ENCODE assay signal across 8 mouse cellular contexts in genomic region chr9:31688398-31688705, GRCm38 (mm10).
DNase-seq lines count a peak whose midpoint lies in the region; ATAC-seq and TF ChIP-seq lines count a peak whose summit lies in the region.

No protein-coding gene starts in this region.

- H3K4me3 ChIP-seq in heart, embryonic 16.5 days (ENCODE audit: low read length), result peak overlapping the region; percentile 29
- H3K4me3 ChIP-seq in embryonic facial prominence, embryonic 11.5 days (ENCODE audit: low read depth, low read length), result no peak overlapping the region
- 0 out of 2 replicates have a peak overlapping the region, but pooled peaks have one; percentile 8 for H3K4me3 ChIP-seq in hindbrain, postnatal 0 days (ENCODE audit: low read length)
- H3K4me3 ChIP-seq in midbrain, postnatal 0 days (ENCODE audit: low read depth, low read length), result no peak overlapping the region

- H3K27me3 ChIP-seq in heart, embryonic 16.5 days (ENCODE audit: control insufficient read depth, insufficient read depth, low read length), result peaks cover 2% of the 10 kb centered on the region
- no peaks in the 10 kb centered on the region for H3K27me3 ChIP-seq in embryonic facial prominence, embryonic 11.5 days (ENCODE audit: control insufficient read depth, insufficient read depth, low read length)
- no peaks in the 10 kb centered on the region for H3K27me3 ChIP-seq in hindbrain, postnatal 0 days (ENCODE audit: insufficient read depth, low read length)
- no peaks in the 10 kb centered on the region; the same call in 1 of the 2 replicates for H3K27me3 ChIP-seq in midbrain, postnatal 0 days (ENCODE audit: insufficient read depth, low read length)

- 3% methylated on average over 3 of the region's 3 CpGs for WGBS in heart, embryonic 16.5 days
- WGBS in embryonic facial prominence, embryonic 11.5 days, result 1% methylated on average over 3 of the region's 3 CpGs
- 10% methylated on average over 3 of the region's 3 CpGs for WGBS in hindbrain, postnatal 0 days
- WGBS in midbrain, postnatal 0 days, result 8% methylated on average over 3 of the region's 3 CpGs

- TF ChIP-seq CTCF in hindbrain, postnatal 0 days (IDR thresholded peaks at IDR 0.05; ENCODE audit: low read depth), result no peak
- TF ChIP-seq CTCF in midbrain, postnatal 0 days (IDR thresholded peaks at IDR 0.05), result no peak

- no peak overlapping the region for H3K9ac ChIP-seq in heart, embryonic 16.5 days (ENCODE audit: low read length)
- H3K9ac ChIP-seq in embryonic facial prominence, embryonic 11.5 days (replicated peaks; ENCODE audit: low read length), result no peak overlapping the region
- no peak overlapping the region for H3K9ac ChIP-seq in hindbrain, postnatal 0 days (replicated peaks; ENCODE audit: low read length)
- H3K9ac ChIP-seq in midbrain, postnatal 0 days (replicated peaks; ENCODE audit: low read length, poor library complexity, severe bottlenecking), result no peak overlapping the region

- H3K4me2 ChIP-seq in heart, embryonic 16.5 days (ENCODE audit: low read depth, low read length), result peak overlapping the region; percentile 58
- H3K4me2 ChIP-seq in embryonic facial prominence, embryonic 11.5 days (ENCODE audit: low read depth, low read length), result peak overlapping the region; percentile 27
- H3K4me2 ChIP-seq in hindbrain, postnatal 0 days (ENCODE audit: low read depth, low read length), result peak overlapping the region; percentile 46
- peak overlapping the region; percentile 47 for H3K4me2 ChIP-seq in midbrain, postnatal 0 days (ENCODE audit: low read depth, low read length, poor library complexity, severe bottlenecking)

- DNase-seq in heart, postnatal 14 days, result no peak
- no peak for DNase-seq in embryonic facial prominence, embryonic 11.5 days (ENCODE audit: low spot score)
- no peak for DNase-seq in hindbrain, postnatal 0 days (ENCODE audit: low spot score)
- no peak for DNase-seq in midbrain, postnatal 0 days (ENCODE audit: low spot score)
- DNase-seq in adrenal gland, postnatal 25 days, result no peak
- no peak for DNase-seq in right cerebral cortex, adult 2 months (ENCODE audit: low spot score in 2 of 2)
- no peak for DNase-seq in layer of hippocampus, adult 18-20 months (ENCODE audit: low spot score in 2 of 2)

- no peaks in the 10 kb centered on the region for H3K36me3 ChIP-seq in heart, embryonic 16.5 days (ENCODE audit: control insufficient read depth, insufficient read depth)
- H3K36me3 ChIP-seq in embryonic facial prominence, embryonic 11.5 days (replicated peaks; ENCODE audit: control insufficient read depth, insufficient read depth, low read depth, low read length), result no peaks in the 10 kb centered on the region
- no peaks in the 10 kb centered on the region for H3K36me3 ChIP-seq in hindbrain, postnatal 0 days (ENCODE audit: insufficient read depth, low read length)
- H3K36me3 ChIP-seq in midbrain, postnatal 0 days (ENCODE audit: insufficient read depth, low read length), result no peaks in the 10 kb centered on the region

- 0 out of 2 replicates have a peak, but pooled peaks cover 2% of the 10 kb centered on the region for H3K4me1 ChIP-seq in heart, embryonic 16.5 days (ENCODE audit: control insufficient read depth, insufficient read depth, low read length)
- peaks cover 5% of the 10 kb centered on the region for H3K4me1 ChIP-seq in embryonic facial prominence, embryonic 11.5 days (ENCODE audit: control insufficient read depth, insufficient read depth, low read length)
- peaks cover 15% of the 10 kb centered on the region; the same call in 1 of the 2 replicates for H3K4me1 ChIP-seq in hindbrain, postnatal 0 days (ENCODE audit: insufficient read depth, low read length)
- H3K4me1 ChIP-seq in midbrain, postnatal 0 days (ENCODE audit: insufficient read depth, low read length), result no peaks in the 10 kb centered on the region; the same call in 1 of the 2 replicates

- ATAC-seq in heart, embryonic 16.5 days (replicated peaks; ENCODE audit: extremely low read depth, insufficient read depth, low FRiP score), result no peak
- ATAC-seq in embryonic facial prominence, embryonic 11.5 days (replicated peaks; ENCODE audit: insufficient number of reproducible peaks, low FRiP score, low TSS enrichment, low read depth), result 0 out of 2 replicates have a peak, but pooled peaks have one; percentile 5
- no peak for ATAC-seq in hindbrain, postnatal 0 days
- no peak for ATAC-seq in midbrain, postnatal 0 days (ENCODE audit: low FRiP score)

- no peak overlapping the region for H3K27ac ChIP-seq in heart, embryonic 16.5 days (ENCODE audit: low read length)
- H3K27ac ChIP-seq in embryonic facial prominence, embryonic 11.5 days (replicated peaks; ENCODE audit: low read depth, low read length), result no peak overlapping the region
- no peak overlapping the region for H3K27ac ChIP-seq in hindbrain, postnatal 0 days
- H3K27ac ChIP-seq in midbrain, postnatal 0 days (ENCODE audit: low read depth, low read length), result no peak overlapping the region

- H3K9me3 ChIP-seq in heart, embryonic 16.5 days (replicated peaks; ENCODE audit: control insufficient read depth, low read length), result no peaks in the 10 kb centered on the region
- H3K9me3 ChIP-seq in embryonic facial prominence, embryonic 11.5 days (replicated peaks; ENCODE audit: control insufficient read depth, low read length), result no peaks in the 10 kb centered on the region
- H3K9me3 ChIP-seq in hindbrain, postnatal 0 days (ENCODE audit: low read length), result no peaks in the 10 kb centered on the region
- H3K9me3 ChIP-seq in midbrain, postnatal 0 days (ENCODE audit: low read length), result no peaks in the 10 kb centered on the region

- intact Hi-C loops in heart, postnatal 14 days (cut with DNase I), result loop anchor here (10.0 kb wide), 1 partner anchor 226 kb away; the partner anchor contains the start of gene Barx2

Comparison
In these comparisons a context has a peak if more than half of its experiments do, and no peak if none do; other contexts are left out.
1. H3K4me3 ChIP-seq: peak in heart, embryonic 16.5 days (single experiment) and hindbrain, postnatal 0 days (single experiment); none in embryonic facial prominence, embryonic 11.5 days (single experiment) and midbrain, postnatal 0 days (single experiment).
2. Peak in every context shown above with its lines, with median percentiles within 50 percentile points of each other: H3K4me2 ChIP-seq.